Mouse (Mus musculus) G1E (cell line): Measurements from ENCODE around the gene Nos1.

Source experiments
- CTCF ChIP-seq: IDR thresholded peaks from 2 replicates; pipeline ENCODE4 v1.5.1; 2012; ENCODE audit warnings: low read depth, low read length, inconsistent platforms, mixed read lengths
- GATA1 ChIP-seq: IDR thresholded peaks from 2 replicates; pipeline ENCODE4 v1.6.1; 2012; ENCODE audit warnings: borderline replicate concordance, low read length, inconsistent platforms, mixed read lengths

DNA sequence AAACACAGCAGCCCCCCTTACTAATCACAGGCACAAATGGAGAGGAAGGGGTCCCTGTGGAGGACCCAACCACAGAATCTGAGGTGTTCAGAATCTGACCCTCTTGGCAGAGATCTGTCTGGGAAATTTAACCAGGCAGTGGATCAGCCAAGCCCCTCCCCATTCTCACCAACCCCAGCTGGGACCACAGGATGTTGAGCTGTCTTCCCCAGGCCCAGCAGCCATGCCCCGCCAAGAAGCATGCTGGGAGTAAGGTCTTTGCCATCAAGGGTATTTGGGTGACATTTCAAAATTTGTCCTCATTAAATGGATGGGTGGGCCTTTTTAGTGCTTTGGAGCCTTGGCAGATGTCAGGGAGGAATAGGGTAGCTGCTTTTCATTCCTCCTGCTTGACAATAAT lies 173.6 kb downstream of the Nos1 start:
- TF ChIP-seq CTCF = no peak
- no peak for TF ChIP-seq GATA1
